8 mouse cellular contexts compared by ENCODE assay signal in the genomic region with DNA sequence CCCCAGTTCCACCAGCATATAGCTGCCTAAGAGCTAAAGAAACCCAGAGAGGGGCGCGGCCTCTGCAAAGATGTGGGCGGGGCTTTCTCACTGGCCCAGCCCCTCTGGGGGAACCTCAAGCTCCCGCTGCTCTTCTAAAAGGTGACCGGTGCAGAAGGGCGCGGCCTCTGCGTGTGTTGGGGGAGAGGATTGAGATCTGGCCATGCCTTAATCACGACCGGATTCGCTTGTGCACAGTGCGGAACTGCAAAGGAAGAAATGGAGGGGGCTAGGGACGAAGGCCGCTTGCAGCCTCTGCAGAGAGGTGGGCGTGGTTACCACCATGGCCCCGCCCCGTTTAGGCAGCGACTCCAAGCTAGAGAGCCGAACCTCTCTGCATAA. TPM values are rescaled to one million over a fixed set of nuclear protein-coding genes. Genes with fewer than 3 reads are reported as not detected.
A peak's percentile ranks its signal among the peaks of the same experiment; 100 is the strongest.
DNase-seq lines count a peak whose midpoint lies in the region; ATAC-seq and TF ChIP-seq lines count a peak whose summit lies in the region.

No protein-coding gene starts in this region.

- no peak for TF ChIP-seq EP300 in lung, postnatal 0 days (IDR thresholded peaks at IDR 0.05)

- no peak overlapping the region for H3K9ac ChIP-seq in lung, postnatal 0 days (replicated peaks; ENCODE audit: low read depth)

- no peaks in the 10 kb centered on the region for H3K9me3 ChIP-seq in hindbrain, embryonic 10.5 days
- no peaks in the 10 kb centered on the region for H3K9me3 ChIP-seq in lung, postnatal 0 days (ENCODE audit: low read length)

- peak overlapping the region; percentile 80 for H3K4me3 ChIP-seq in hindbrain, embryonic 10.5 days
- H3K4me3 ChIP-seq in lung, postnatal 0 days (ENCODE audit: low read depth, low read length): peak overlapping the region; percentile 77

- peaks cover 66% of the 10 kb centered on the region for H3K27me3 ChIP-seq in hindbrain, embryonic 10.5 days (ENCODE audit: insufficient read depth, poor library complexity, severe bottlenecking)
- H3K27me3 ChIP-seq in lung, postnatal 0 days (replicated peaks; ENCODE audit: insufficient read depth, low read length): no peaks in the 10 kb centered on the region

- no peaks in the 10 kb centered on the region for H3K36me3 ChIP-seq in hindbrain, embryonic 10.5 days
- H3K36me3 ChIP-seq in lung, postnatal 0 days (ENCODE audit: insufficient read depth, low read length): no peaks in the 10 kb centered on the region

- peak overlapping the region; percentile 64; the same call in 1 of the 2 replicates for H3K27ac ChIP-seq in hindbrain, embryonic 10.5 days
- H3K27ac ChIP-seq in lung, postnatal 0 days (ENCODE audit: low read length): no peak overlapping the region

- peak; percentile 89 for ATAC-seq in frontal cortex, adult (ENCODE audit: low TSS enrichment)
- peak; percentile 97 for ATAC-seq in lung, postnatal 0 days

- WGBS in hindbrain, embryonic 10.5 days: under 1% methylated on average over 19 of the region's 19 CpGs
- 0% methylated on average over 18 of the region's 19 CpGs for WGBS in lung, postnatal 0 days

- no peak for TF ChIP-seq CTCF in lung, postnatal 0 days (IDR thresholded peaks at IDR 0.05)

- H3K4me1 ChIP-seq in hindbrain, embryonic 10.5 days (replicated peaks): peaks cover 24% of the 10 kb centered on the region
- peaks cover 16% of the 10 kb centered on the region for H3K4me1 ChIP-seq in lung, postnatal 0 days (ENCODE audit: insufficient read depth, low read depth, low read length)

- peak overlapping the region; percentile 97 for H3K4me2 ChIP-seq in lung, postnatal 0 days (replicated peaks; ENCODE audit: low read depth, low read length)

- DNase-seq in MEL-GATA-1-ER (ENCODE audit: extremely low read depth, low read depth): peak; percentile 75
- peak; percentile 98 for DNase-seq in cerebellum, adult 8-10 months
- DNase-seq in hindbrain, embryonic 10.5 days (ENCODE audit: low spot score): peak; percentile 96
- peak; percentile 97 for DNase-seq in layer of hippocampus, adult 9-11 months
- peak; percentile 99 for DNase-seq in lung, postnatal 0 days (ENCODE audit: low spot score)
- peak; percentile 88 for DNase-seq in ovary, postnatal 14 days (ENCODE audit: low spot score)
- DNase-seq in thymus, postnatal 14 days: peak; percentile 98

RNA-seq across cellular contexts. Expression of a gene that starts 0.3 kb away (rescaled TPM):
- 3.9 and 5.8 TPM in 2 replicates for polyA plus RNA-seq in hindbrain, embryonic 10.5 days (2016; fragmentation: Nextera tagmentation; extraction: Ambion mirVana)
- 11.2 and 12.2 TPM in 2 replicates for polyA plus RNA-seq in lung, postnatal 0 days (2015; fragmentation: Nextera tagmentation; extraction: Ambion mirVana)

RNA-seq across cellular contexts. Expression of a gene that starts 41.5 kb away (rescaled TPM):
- 8.0 and 9.4 TPM in 2 replicates for polyA plus RNA-seq in hindbrain, embryonic 10.5 days (2016; fragmentation: Nextera tagmentation; extraction: Ambion mirVana)
- polyA plus RNA-seq in lung, postnatal 0 days (2015; fragmentation: Nextera tagmentation; extraction: Ambion mirVana): 8.0 and 9.9 TPM in 2 replicates

RNA-seq across cellular contexts. Expression of a gene that starts 49.0 kb away (rescaled TPM):
- not detected in 2 replicates for polyA plus RNA-seq in hindbrain, embryonic 10.5 days (2016; fragmentation: Nextera tagmentation; extraction: Ambion mirVana)
- 0.24 and 0.27 TPM in 2 replicates for polyA plus RNA-seq in lung, postnatal 0 days (2015; fragmentation: Nextera tagmentation; extraction: Ambion mirVana)

RNA-seq across cellular contexts. Expression of a gene that starts 57.1 kb away (rescaled TPM):
- 69.3 and 82.0 TPM in 2 replicates for polyA plus RNA-seq in hindbrain, embryonic 10.5 days (2016; fragmentation: Nextera tagmentation; extraction: Ambion mirVana)
- polyA plus RNA-seq in lung, postnatal 0 days (2015; fragmentation: Nextera tagmentation; extraction: Ambion mirVana): 13.3 and 14.8 TPM in 2 replicates
